Mouse (Mus musculus): ENCODE measurements around the gene Adgrb2.

The Adgrb2 gene

GRCm38 (mm10) chr4:130033496-130033895 is 48.8 kb downstream of the Adgrb2 start:
- no peak for DNase-seq

GRCm38 (mm10) chr4:130036112-130036511 is 51.4 kb downstream of the Adgrb2 start:
- DNase-seq: peak; percentile 60

GRCm38 (mm10) chr4:130036573-130037401 is 52.1 kb downstream of the Adgrb2 start:
- DNase-seq: peak; percentile 72

- peak; percentile 15 for DNase-seq
Observed at GRCm38 (mm10) chr4:130039351-130039750, 54.7 kb downstream of the Adgrb2 start.

- no peak for DNase-seq
Observed at GRCm38 (mm10) chr4:130041076-130041475, 56.4 kb downstream of the Adgrb2 start.

- DNase-seq: no peak
Observed at GRCm38 (mm10) chr4:130044211-130044610, 59.5 kb downstream of the Adgrb2 start.

- DNase-seq: peak; percentile 34
Observed at GRCm38 (mm10) chr4:130045609-130046008, 60.9 kb downstream of the Adgrb2 start.

GRCm38 (mm10) chr4:130047331-130048202 is 62.9 kb downstream of the Adgrb2 start, which contains the start of gene Col16a1:
Gene Col16a1 (plus strand): TSS chr4:130047840.
- peak; percentile 94 for DNase-seq

- DNase-seq: no peak
Observed at GRCm38 (mm10) chr4:130048203-130048479, 63.5 kb downstream of the Adgrb2 start.

GRCm38 (mm10) chr4:130050056-130050824 is 65.6 kb downstream of the Adgrb2 start:
- peak; percentile 89 for DNase-seq

GRCm38 (mm10) chr4:130052283-130052682 is 67.6 kb downstream of the Adgrb2 start:
- no peak for DNase-seq

- no peak for DNase-seq
Observed at GRCm38 (mm10) chr4:130053111-130053510, 68.4 kb downstream of the Adgrb2 start.

GRCm38 (mm10) chr4:130054727-130055126 is 70.1 kb downstream of the Adgrb2 start:
- DNase-seq: no peak

GRCm38 (mm10) chr4:130055160-130056010 is 70.7 kb downstream of the Adgrb2 start:
- DNase-seq: no peak

GRCm38 (mm10) chr4:130056011-130056322 is 71.3 kb downstream of the Adgrb2 start:
- no peak for DNase-seq

- DNase-seq: no peak
Observed at GRCm38 (mm10) chr4:130056471-130056870, 71.8 kb downstream of the Adgrb2 start.

- no peak for DNase-seq
Observed at GRCm38 (mm10) chr4:130060937-130061336, 76.3 kb downstream of the Adgrb2 start.

- DNase-seq: peak; percentile 21
Observed at GRCm38 (mm10) chr4:130063191-130063590, 78.5 kb downstream of the Adgrb2 start.

- DNase-seq: peak; percentile 59
Observed at GRCm38 (mm10) chr4:130066816-130067215, 82.1 kb downstream of the Adgrb2 start.

GRCm38 (mm10) chr4:130070523-130070922 is 85.9 kb downstream of the Adgrb2 start:
- no peak for DNase-seq

- no peak for DNase-seq
Observed at GRCm38 (mm10) chr4:130071758-130072157, 87.1 kb downstream of the Adgrb2 start.
